Mouse (Mus musculus) limb, embryonic 10.5 days (tissue): ENCODE results near the gene Nup107. TPM values are rescaled to one million over a fixed set of nuclear protein-coding genes. Genes with fewer than 3 reads are reported as not detected.
"Not testable (repeated sequence)": the region's sequence is repeated elsewhere in the genome, so short reads cannot be mapped to it uniquely, and the experiment has no call there.

Experiments used
- DNase-seq: peaks from one replicate; pipeline ENCODE4 v3.0.0-alpha.2; 2017; ENCODE audit warnings: low spot score
- H3K27ac ChIP-seq: fragments of 300-500 bp; sonication (generic); 2 replicates; pipeline ENCODE4 v1.5.1; 2016; ENCODE audit warnings: mild to moderate bottlenecking
- H3K27me3 ChIP-seq: fragments of 300-500 bp; sonication (generic); 2 replicates; pipeline ENCODE4 v1.6.1; 2016; ENCODE audit warnings: low read depth, mild to moderate bottlenecking; ENCODE audit not compliant: poor library complexity, severe bottlenecking
- H3K36me3 ChIP-seq: fragments of 300-500 bp; sonication (generic); 2 replicates; pipeline ENCODE4 v1.6.1; 2016; ENCODE audit warnings: mild to moderate bottlenecking, moderate library complexity
- H3K4me1 ChIP-seq: fragments of 300-500 bp; sonication (generic); 2 replicates; pipeline ENCODE4 v1.6.1; 2016
- H3K4me3 ChIP-seq: fragments of 300-500 bp; sonication (generic); 2 replicates; pipeline ENCODE4 v1.5.1; 2016; ENCODE audit warnings: mild to moderate bottlenecking, moderate library complexity
- H3K9me3 ChIP-seq: fragments of 300-500 bp; sonication (generic); replicated peaks from 2 replicates; pipeline ENCODE4 v1.6.1; 2016; ENCODE audit warnings: mild to moderate bottlenecking
- WGBS: fragments of 180-500 bp; shearing (Covaris S2); methylation state at CpG from one replicate; pipeline ENCODE4 v1.1.7; 2016; 5-methylcytosine and 5-hydroxymethylcytosine counted together
- polyA plus RNA-seq: library from polyadenylated mRNA; unstranded; fragments of >200 nt; fragmentation: Nextera tagmentation; extraction: Ambion mirVana; gene quantifications from 2 replicates; pipeline ENCODE4 v1.2.1, GENCODE M21; 2016

Gene Nup107
- polyA plus RNA-seq, 1 experiment from 2014 or later = 111 TPM

DNA sequence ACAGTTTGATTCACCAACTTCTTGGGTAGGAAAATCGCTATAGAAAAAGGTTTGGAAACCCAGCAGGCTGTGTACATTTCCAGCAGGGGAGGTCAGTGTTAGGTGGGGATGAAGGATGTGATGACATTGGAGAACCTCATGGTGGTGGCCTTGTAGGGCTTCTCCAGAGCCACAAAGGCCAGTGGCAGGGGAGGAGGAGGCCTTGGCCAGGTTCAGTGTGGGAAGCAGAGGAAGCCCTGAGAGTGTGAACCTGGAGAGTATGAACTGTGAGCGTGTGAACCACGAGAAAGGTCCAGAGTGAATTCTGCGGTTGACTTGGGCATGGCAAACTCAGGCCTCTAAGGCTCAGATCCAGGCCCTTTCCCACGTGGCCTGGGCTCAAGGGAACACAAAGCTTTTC is 63.9 kb downstream of the Nup107 start:
- H3K4me3 ChIP-seq = no peak overlapping the region
- 0 out of 2 replicates have a peak, but pooled peaks cover 3% of the 10 kb centered on the region for H3K36me3 ChIP-seq
- WGBS = 90% methylated on average over 5 of the region's 5 CpGs
- no peak for DNase-seq
- H3K27me3 ChIP-seq = no peaks in the 10 kb centered on the region
- H3K4me1 ChIP-seq = no peaks in the 10 kb centered on the region
- H3K9me3 ChIP-seq = no peaks in the 10 kb centered on the region
- H3K27ac ChIP-seq = no peak overlapping the region

GRCm38 (mm10) chr10:117727518-117728110 is 64.9 kb downstream of the Nup107 start:
- 90% methylated on average over 9 of the region's 9 CpGs for WGBS
- H3K27ac ChIP-seq = no peak overlapping the region
- no peaks in the 10 kb centered on the region for H3K9me3 ChIP-seq
- H3K36me3 ChIP-seq = no peaks in the 10 kb centered on the region
- H3K4me3 ChIP-seq = no peak overlapping the region
- H3K27me3 ChIP-seq = no peaks in the 10 kb centered on the region
- no peak for DNase-seq
- no peaks in the 10 kb centered on the region for H3K4me1 ChIP-seq

DNA sequence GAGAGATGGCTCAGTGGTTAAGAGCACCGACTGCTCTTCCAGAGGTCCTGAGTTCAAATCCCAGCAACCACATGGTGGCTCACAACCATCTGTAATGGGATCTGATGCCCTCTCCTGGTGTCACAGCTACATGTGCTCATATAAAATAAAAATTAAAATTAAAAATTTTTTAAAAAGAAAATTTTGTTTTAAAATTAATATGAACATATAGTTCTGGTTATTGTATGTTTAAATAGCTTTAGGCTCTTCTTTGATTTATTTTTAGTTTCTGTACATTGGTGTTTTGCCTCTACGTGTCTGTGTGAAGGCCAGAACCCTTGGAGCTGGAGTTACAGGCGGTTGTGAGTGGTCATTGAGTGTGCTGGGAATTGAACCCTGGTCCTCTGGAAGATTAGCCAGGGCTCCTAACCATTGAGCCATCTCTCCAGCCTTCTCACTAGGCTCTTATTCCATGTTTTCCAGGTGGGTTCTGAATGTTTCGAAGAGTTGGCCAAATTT is 65.6 kb downstream of the Nup107 start:
- no peak overlapping the region for H3K4me3 ChIP-seq
- H3K9me3 ChIP-seq = no peaks in the 10 kb centered on the region
- H3K27ac ChIP-seq = no peak overlapping the region
- DNase-seq = no peak
- no peaks in the 10 kb centered on the region for H3K36me3 ChIP-seq
- 95% methylated on average over 4 of the region's 4 CpGs for WGBS
- H3K4me1 ChIP-seq = no peaks in the 10 kb centered on the region
- no peaks in the 10 kb centered on the region for H3K27me3 ChIP-seq

GRCm38 (mm10) chr10:117726350-117726749 is 66.2 kb downstream of the Nup107 start:
- no peak for DNase-seq
- Histone ChIP-seq H3K36me3 (no peaks in the 10 kb centered on the region), H3K27ac (no peak overlapping the region), H3K9me3 (no peaks in the 10 kb centered on the region), H3K4me1 (no peaks in the 10 kb centered on the region), H3K27me3 (no peaks in the 10 kb centered on the region), H3K4me3 (no peak overlapping the region)
- WGBS = 91% methylated on average over 4 of the region's 4 CpGs

DNA sequence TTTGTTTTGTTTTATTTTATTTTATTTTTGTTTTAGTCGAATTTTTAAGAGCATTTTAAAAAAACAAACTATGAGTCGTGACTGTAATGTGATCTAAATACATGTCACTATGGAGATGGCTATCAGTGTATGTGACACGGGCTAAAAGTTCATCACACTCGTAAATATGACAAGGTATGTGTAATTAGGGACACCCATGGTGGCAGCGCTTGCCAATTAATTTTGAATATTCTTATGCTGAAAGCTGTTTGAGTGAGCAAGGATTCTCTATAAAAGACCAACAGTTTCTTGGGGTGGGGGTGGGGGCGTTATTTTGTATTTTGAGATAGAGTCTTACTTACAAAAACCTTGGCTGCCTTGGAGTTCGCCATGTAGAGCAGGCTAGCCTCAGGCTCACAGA is 66.8 kb downstream of the Nup107 start:
- no peaks in the 10 kb centered on the region for H3K36me3 ChIP-seq
- no peaks in the 10 kb centered on the region for H3K9me3 ChIP-seq
- no peak overlapping the region for H3K4me3 ChIP-seq
- DNase-seq = no peak
- H3K27me3 ChIP-seq = no peaks in the 10 kb centered on the region
- WGBS = 78% methylated on average over 7 of the region's 7 CpGs
- H3K27ac ChIP-seq = no peak overlapping the region
- no peaks in the 10 kb centered on the region for H3K4me1 ChIP-seq

GRCm38 (mm10) chr10:117724804-117725361 is 67.6 kb downstream of the Nup107 start:
- WGBS = 95% methylated on average over 3 of the region's 3 CpGs
- no peaks in the 10 kb centered on the region for H3K27me3 ChIP-seq
- H3K4me1 ChIP-seq = no peaks in the 10 kb centered on the region
- no peaks in the 10 kb centered on the region for H3K9me3 ChIP-seq
- no peak for DNase-seq
- no peak overlapping the region for H3K27ac ChIP-seq
- no peak overlapping the region for H3K4me3 ChIP-seq
- H3K36me3 ChIP-seq = no peaks in the 10 kb centered on the region

- no peak for DNase-seq
- H3K4me1 ChIP-seq = no peaks in the 10 kb centered on the region
- 78% methylated on average over 5 of the region's 5 CpGs for WGBS
Measured at GRCm38 (mm10) chr10:117724136-117724718, 68.3 kb downstream of the Nup107 start.

GRCm38 (mm10) chr10:117718161-117719119 is 74.1 kb downstream of the Nup107 start:
- Histone ChIP-seq H3K27me3 (no peaks in the 10 kb centered on the region), H3K36me3 (no peaks in the 10 kb centered on the region), H3K4me3 (no peak overlapping the region), H3K27ac (peak overlapping the region; percentile 30; the same call in 1 of the 2 replicates), H3K4me1 (peaks cover 16% of the 10 kb centered on the region), H3K9me3 (no peaks in the 10 kb centered on the region)
- 65% methylated on average over 19 of the region's 19 CpGs for WGBS
- no peak for DNase-seq

More at GRCm38 (mm10) chr10:117724136-117724718, 68.3 kb downstream of the Nup107 start:
- Histone ChIP-seq H3K4me3 (no peak overlapping the region), H3K36me3 (no peaks in the 10 kb centered on the region), H3K27me3 (no peaks in the 10 kb centered on the region), H3K9me3 (no peaks in the 10 kb centered on the region), H3K27ac (no peak overlapping the region)

DNA sequence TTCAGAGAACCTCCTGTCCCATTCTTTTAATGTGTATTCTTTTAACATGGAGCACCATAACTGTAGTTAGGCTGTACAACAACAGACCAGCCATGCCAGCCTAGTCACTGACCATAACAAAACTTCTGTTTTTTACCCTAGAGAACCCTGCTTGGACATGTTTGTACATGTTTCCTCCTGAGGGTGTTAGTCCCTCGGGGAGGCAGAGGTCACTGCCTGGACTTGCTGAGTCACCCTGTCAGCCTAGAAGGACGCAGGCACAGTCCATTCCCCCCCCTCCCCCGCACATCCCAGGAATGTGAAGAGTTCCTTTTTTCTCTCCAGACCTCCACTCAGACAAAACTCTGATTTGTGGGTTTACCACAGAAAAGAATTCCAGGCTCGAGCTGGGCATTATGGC is 74.9 kb downstream of the Nup107 start:
- no peaks in the 10 kb centered on the region for H3K9me3 ChIP-seq
- peak; percentile 50 for DNase-seq
- H3K36me3 ChIP-seq = no peaks in the 10 kb centered on the region
- no peaks in the 10 kb centered on the region for H3K27me3 ChIP-seq
- H3K4me1 ChIP-seq = peaks cover 16% of the 10 kb centered on the region
- H3K27ac ChIP-seq = no peak overlapping the region
- 17% methylated on average over 4 of the region's 4 CpGs for WGBS
- no peak overlapping the region for H3K4me3 ChIP-seq

GRCm38 (mm10) chr10:117716686-117717085 is 75.8 kb downstream of the Nup107 start:
- no peaks in the 10 kb centered on the region for H3K27me3 ChIP-seq
- no peaks in the 10 kb centered on the region for H3K9me3 ChIP-seq
- no peaks in the 10 kb centered on the region for H3K36me3 ChIP-seq
- WGBS = 89% methylated on average over 3 of the region's 3 CpGs
- H3K4me1 ChIP-seq = peaks cover 16% of the 10 kb centered on the region
- DNase-seq = no peak
- no peak overlapping the region for H3K4me3 ChIP-seq
- no peak overlapping the region for H3K27ac ChIP-seq

DNA sequence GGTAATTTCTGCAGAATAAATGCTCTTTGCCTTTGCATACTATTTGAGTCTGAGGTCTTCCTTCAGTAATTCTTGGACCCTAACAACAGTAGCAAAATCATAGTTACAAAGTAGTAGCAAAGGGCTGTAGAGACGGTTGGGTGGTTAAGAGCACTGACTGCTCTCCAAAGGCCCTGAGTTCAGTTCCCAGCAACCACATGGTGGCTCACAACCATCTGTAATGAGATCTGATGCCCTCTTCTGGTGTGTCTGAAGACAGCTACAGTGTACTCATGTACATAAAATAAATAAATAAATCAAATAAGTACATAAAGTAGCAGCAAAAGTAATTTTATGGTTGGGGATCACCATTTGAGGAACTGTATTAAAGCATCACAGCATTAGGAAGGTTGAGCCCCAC is 76.9 kb downstream of the Nup107 start:
- not testable (repeated sequence) for H3K9me3 ChIP-seq, H3K27me3 ChIP-seq, H3K27ac ChIP-seq, H3K4me3 ChIP-seq, DNase-seq, H3K36me3 ChIP-seq
- H3K4me1 ChIP-seq = peaks cover 22% of the 10 kb centered on the region
- 93% methylated on average over 1 of the region's 1 CpGs for WGBS

DNA sequence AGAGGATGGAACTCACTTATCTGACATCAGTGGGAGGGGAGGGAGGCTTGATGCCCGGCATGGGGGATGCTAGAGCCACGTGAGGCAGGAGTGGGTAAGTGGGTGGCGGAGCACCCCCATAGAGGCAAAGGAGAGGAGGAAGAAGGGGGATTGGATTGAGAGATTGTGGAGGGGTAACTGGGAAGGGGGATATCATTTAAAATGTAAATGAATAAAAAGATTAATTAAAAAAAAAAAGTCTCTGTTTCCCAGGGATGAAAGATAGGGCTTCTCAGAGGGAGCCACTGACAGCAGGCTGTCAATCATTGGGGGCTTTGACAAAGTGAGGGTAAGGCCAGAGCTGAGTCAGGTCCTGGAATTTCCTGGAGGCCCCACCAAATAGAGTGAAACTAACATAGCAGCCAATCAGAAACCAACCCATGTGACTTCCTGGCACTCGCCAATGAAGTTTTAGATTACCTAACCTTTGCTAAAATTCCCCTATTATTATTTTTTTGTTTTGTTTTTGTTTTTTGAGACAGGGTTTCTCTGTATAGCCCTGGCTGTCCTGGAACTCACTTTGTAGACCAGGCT is 77.5 kb downstream of the Nup107 start:
- Histone ChIP-seq H3K4me1 (peaks cover 22% of the 10 kb centered on the region), H3K36me3 (no peaks in the 10 kb centered on the region), H3K9me3 (no peaks in the 10 kb centered on the region), H3K4me3 (no peak overlapping the region), H3K27me3 (no peaks in the 10 kb centered on the region), H3K27ac (no peak overlapping the region)
- no peak for DNase-seq
- 75% methylated on average over 4 of the region's 4 CpGs for WGBS
